Mouse (Mus musculus) right cerebral cortex, adult 2 months (tissue): ENCODE measurements around the gene Sez6l.

Source experiments
- DNase-seq, 2 experiments: peaks; one replicate each; pipeline ENCODE4 v3.0.0; 2021 to 2022; ENCODE audit warnings: low spot score in 2 of 2

Gene Sez6l

GRCm38 (mm10) chr5:112498921-112499917 lies 77.8 kb downstream of the Sez6l start:
- no peak for DNase-seq

- no peak for DNase-seq
These were observed 80.1 kb downstream of the Sez6l start for GRCm38 (mm10) chr5:112496753-112497369.

GRCm38 (mm10) chr5:112493492-112493891 lies 83.5 kb downstream of the Sez6l start:
- peak; percentile 66 to 70 for DNase-seq

- no peak for DNase-seq
These were observed 85.5 kb downstream of the Sez6l start for GRCm38 (mm10) chr5:112491489-112491888.

GRCm38 (mm10) chr5:112488101-112488776 lies 88.7 kb downstream of the Sez6l start:
- no peak for DNase-seq

- no peak for DNase-seq
These were observed 89.5 kb downstream of the Sez6l start for GRCm38 (mm10) chr5:112487504-112487903.

- no peak for DNase-seq
These were observed 90.6 kb downstream of the Sez6l start for GRCm38 (mm10) chr5:112486415-112486814.

- peak in 1 of 2 experiments; percentile 21 for DNase-seq
These were observed 91.9 kb downstream of the Sez6l start for GRCm38 (mm10) chr5:112484924-112485715.

GRCm38 (mm10) chr5:112483030-112483429 lies 94.0 kb downstream of the Sez6l start:
- DNase-seq: no peak

- DNase-seq: no peak
These were observed 94.4 kb downstream of the Sez6l start for GRCm38 (mm10) chr5:112482551-112482950.

GRCm38 (mm10) chr5:112481946-112482410 lies 95.0 kb downstream of the Sez6l start:
- DNase-seq: no peak

GRCm38 (mm10) chr5:112473453-112473852 lies 103.5 kb downstream of the Sez6l start:
- no peak for DNase-seq

GRCm38 (mm10) chr5:112470144-112470543 lies 106.8 kb downstream of the Sez6l start:
- peak; percentile 60 to 75 for DNase-seq

- DNase-seq: no peak
These were observed 107.9 kb downstream of the Sez6l start for GRCm38 (mm10) chr5:112468986-112469581.

- DNase-seq: no peak
These were observed 110.7 kb downstream of the Sez6l start for GRCm38 (mm10) chr5:112466331-112466730.

- DNase-seq: no peak
These were observed 117.1 kb downstream of the Sez6l start for GRCm38 (mm10) chr5:112459903-112460302.

- DNase-seq: no peak
These were observed 121.9 kb downstream of the Sez6l start for GRCm38 (mm10) chr5:112454966-112455555.

GRCm38 (mm10) chr5:112453088-112453487 lies 123.9 kb downstream of the Sez6l start:
- DNase-seq: no peak

GRCm38 (mm10) chr5:112448747-112449440 lies 128.1 kb downstream of the Sez6l start, which contains the start of gene Gm6588:
Gene Gm6588, plus strand, starts transcription at chr5:112449426.
- no peak for DNase-seq

- DNase-seq: no peak
These were observed 138.4 kb downstream of the Sez6l start for GRCm38 (mm10) chr5:112438535-112438934.
